Mouse (Mus musculus) thymus, adult 2 months (tissue): ENCODE measurements around the gene Rptor.

Experiments used
- CTCF ChIP-seq: fragments of 200-500 bp; IDR thresholded peaks from 2 replicates; pipeline ENCODE4 v1.5.1; 2012; ENCODE audit warnings: mild to moderate bottlenecking, control low read depth, low read length, moderate library complexity, borderline replicate concordance; ENCODE audit not compliant: control insufficient read depth, poor library complexity, insufficient read depth; ENCODE audit errors: extremely low read depth
- POLR2A ChIP-seq: fragments of 200-500 bp; IDR thresholded peaks from 2 replicates; pipeline ENCODE4 v1.6.1; 2012; ENCODE audit warnings: mild to moderate bottlenecking, low read length, control low read depth, moderate library complexity; ENCODE audit not compliant: control insufficient read depth, poor library complexity, insufficient read depth; ENCODE audit errors: extremely low read depth

DNA sequence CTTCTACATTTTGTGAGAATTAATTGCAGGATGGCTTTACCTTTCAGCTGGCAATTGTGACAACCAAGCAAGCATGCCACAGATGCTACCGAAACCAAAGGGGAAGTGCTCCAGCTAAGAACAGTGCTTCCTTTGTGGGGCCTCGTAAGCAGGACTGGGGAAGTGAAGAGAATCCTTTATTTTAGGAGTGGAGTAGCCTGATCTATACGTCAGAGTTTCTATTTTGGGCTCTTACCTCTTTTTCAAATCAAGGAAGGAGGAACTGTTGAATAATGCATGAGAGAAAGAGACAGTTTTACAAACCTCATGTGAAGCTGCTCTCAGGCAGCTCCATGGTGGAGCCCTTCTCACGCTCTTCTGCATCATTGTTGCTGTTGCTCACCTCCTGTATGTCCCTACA lies 106.5 kb downstream of the Rptor start:
- TF ChIP-seq POLR2A = no peak
- no peak for TF ChIP-seq CTCF
